Mouse (Mus musculus): ENCODE data around the gene S1pr4. TPM values are rescaled to one million over a fixed set of nuclear protein-coding genes. Genes with fewer than 3 reads are reported as not detected.

The S1pr4 gene
- polyA plus RNA-seq, 1 experiment from 2014 or later: 0.54 TPM

GRCm38 (mm10) chr10:81492606-81493240 lies 7.2 kb downstream of the S1pr4 start:
- Histone ChIP-seq H3K9me3 (ENCODE audit: control insufficient read depth, low read length) (no peaks in the 10 kb centered on the region), H3K27me3 (ENCODE audit: control insufficient read depth, insufficient read depth, low read length) (no peaks in the 10 kb centered on the region), H3K36me3 (ENCODE audit: control insufficient read depth, insufficient read depth, low read length) (peaks cover 62% of the 10 kb centered on the region), H3K4me1 (ENCODE audit: control insufficient read depth, insufficient read depth, low read length) (peaks cover 11% of the 10 kb centered on the region), H3K4me3 (ENCODE audit: low read length) (no peak overlapping the region), H3K27ac (ENCODE audit: low read depth, low read length) (no peak overlapping the region), H3K4me2 (replicated peaks; ENCODE audit: low read depth, low read length) (no peak overlapping the region), H3K9ac (ENCODE audit: low read depth, low read length) (no peak overlapping the region)
- ATAC-seq (ENCODE audit: low FRiP score, low TSS enrichment): no peak
- WGBS: 89% methylated on average over 11 of the region's 11 CpGs

GRCm38 (mm10) chr10:81491018-81491417 lies 8.9 kb downstream of the S1pr4 start:
- Histone ChIP-seq H3K36me3 (ENCODE audit: control insufficient read depth, insufficient read depth, low read length) (peaks cover 79% of the 10 kb centered on the region), H3K9me3 (ENCODE audit: control insufficient read depth, low read length) (no peaks in the 10 kb centered on the region), H3K27ac (ENCODE audit: low read depth, low read length) (no peak overlapping the region), H3K4me3 (ENCODE audit: low read length) (no peak overlapping the region), H3K9ac (ENCODE audit: low read depth, low read length) (no peak overlapping the region), H3K4me2 (replicated peaks; ENCODE audit: low read depth, low read length) (no peak overlapping the region), H3K4me1 (ENCODE audit: control insufficient read depth, insufficient read depth, low read length) (peaks cover 11% of the 10 kb centered on the region), H3K27me3 (ENCODE audit: control insufficient read depth, insufficient read depth, low read length) (no peaks in the 10 kb centered on the region)
- WGBS: 92% methylated on average over 9 of the region's 9 CpGs
- no peak for ATAC-seq (ENCODE audit: low FRiP score, low TSS enrichment)

GRCm38 (mm10) chr10:81489941-81490340 lies 10.0 kb downstream of the S1pr4 start:
- H3K9ac ChIP-seq (ENCODE audit: low read depth, low read length): no peak overlapping the region
- H3K4me2 ChIP-seq (replicated peaks; ENCODE audit: low read depth, low read length): no peak overlapping the region
- peaks cover 79% of the 10 kb centered on the region for H3K36me3 ChIP-seq (ENCODE audit: control insufficient read depth, insufficient read depth, low read length)
- no peak overlapping the region for H3K27ac ChIP-seq (ENCODE audit: low read depth, low read length)
- no peaks in the 10 kb centered on the region for H3K27me3 ChIP-seq (ENCODE audit: control insufficient read depth, insufficient read depth, low read length)
- no peaks in the 10 kb centered on the region for H3K9me3 ChIP-seq (ENCODE audit: control insufficient read depth, low read length)
- peaks cover 4% of the 10 kb centered on the region for H3K4me1 ChIP-seq (ENCODE audit: control insufficient read depth, insufficient read depth, low read length)
- 79% methylated on average over 14 of the region's 14 CpGs for WGBS
- no peak overlapping the region for H3K4me3 ChIP-seq (ENCODE audit: low read length)
- no peak for ATAC-seq (ENCODE audit: low FRiP score, low TSS enrichment)

GRCm38 (mm10) chr10:81488081-81488480 lies 11.9 kb downstream of the S1pr4 start:
- Histone ChIP-seq H3K36me3 (ENCODE audit: control insufficient read depth, insufficient read depth, low read length) (peaks cover 70% of the 10 kb centered on the region), H3K27me3 (ENCODE audit: control insufficient read depth, insufficient read depth, low read length) (no peaks in the 10 kb centered on the region), H3K4me2 (replicated peaks; ENCODE audit: low read depth, low read length) (no peak overlapping the region), H3K27ac (ENCODE audit: low read depth, low read length) (no peak overlapping the region), H3K4me1 (ENCODE audit: control insufficient read depth, insufficient read depth, low read length) (no peaks in the 10 kb centered on the region), H3K9me3 (ENCODE audit: control insufficient read depth, low read length) (no peaks in the 10 kb centered on the region), H3K4me3 (ENCODE audit: low read length) (no peak overlapping the region), H3K9ac (ENCODE audit: low read depth, low read length) (no peak overlapping the region)
- ATAC-seq (ENCODE audit: low FRiP score, low TSS enrichment): no peak
- WGBS: 88% methylated on average over 11 of the region's 11 CpGs

GRCm38 (mm10) chr10:81486496-81486895 lies 13.4 kb downstream of the S1pr4 start:
- Histone ChIP-seq H3K4me3 (ENCODE audit: low read length) (no peak overlapping the region), H3K4me1 (ENCODE audit: control insufficient read depth, insufficient read depth, low read length) (0 out of 2 replicates have a peak, but pooled peaks cover 3% of the 10 kb centered on the region), H3K36me3 (ENCODE audit: control insufficient read depth, insufficient read depth, low read length) (peaks cover 54% of the 10 kb centered on the region), H3K27me3 (ENCODE audit: control insufficient read depth, insufficient read depth, low read length) (peaks cover 8% of the 10 kb centered on the region), H3K4me2 (replicated peaks; ENCODE audit: low read depth, low read length) (no peak overlapping the region), H3K9ac (ENCODE audit: low read depth, low read length) (no peak overlapping the region), H3K27ac (ENCODE audit: low read depth, low read length) (no peak overlapping the region), H3K9me3 (ENCODE audit: control insufficient read depth, low read length) (no peaks in the 10 kb centered on the region)
- no peak; the same call in 1 of the 2 replicates for ATAC-seq (ENCODE audit: low FRiP score, low TSS enrichment)
- WGBS: 89% methylated on average over 10 of the region's 10 CpGs

GRCm38 (mm10) chr10:81485479-81486018 lies 14.4 kb downstream of the S1pr4 start:
- 72% methylated on average over 7 of the region's 7 CpGs for WGBS
- H3K9me3 ChIP-seq (ENCODE audit: control insufficient read depth, low read length): no peaks in the 10 kb centered on the region
- H3K27ac ChIP-seq (ENCODE audit: low read depth, low read length): no peak overlapping the region
- peaks cover 45% of the 10 kb centered on the region for H3K36me3 ChIP-seq (ENCODE audit: control insufficient read depth, insufficient read depth, low read length)
- no peak overlapping the region for H3K4me2 ChIP-seq (replicated peaks; ENCODE audit: low read depth, low read length)
- H3K4me1 ChIP-seq (ENCODE audit: control insufficient read depth, insufficient read depth, low read length): 0 out of 2 replicates have a peak, but pooled peaks cover 3% of the 10 kb centered on the region
- H3K4me3 ChIP-seq (ENCODE audit: low read length): no peak overlapping the region
- peaks cover 12% of the 10 kb centered on the region for H3K27me3 ChIP-seq (ENCODE audit: control insufficient read depth, insufficient read depth, low read length)
- H3K9ac ChIP-seq (ENCODE audit: low read depth, low read length): no peak overlapping the region
- ATAC-seq (ENCODE audit: low FRiP score, low TSS enrichment): no peak

- H3K4me3 ChIP-seq (ENCODE audit: low read length): no peak overlapping the region
- H3K4me2 ChIP-seq (replicated peaks; ENCODE audit: low read depth, low read length): no peak overlapping the region
- H3K36me3 ChIP-seq (ENCODE audit: control insufficient read depth, insufficient read depth, low read length): peaks cover 40% of the 10 kb centered on the region
- no peak for ATAC-seq (ENCODE audit: low FRiP score, low TSS enrichment)
- 0 out of 2 replicates have a peak, but pooled peaks cover 3% of the 10 kb centered on the region for H3K4me1 ChIP-seq (ENCODE audit: control insufficient read depth, insufficient read depth, low read length)
- H3K27me3 ChIP-seq (ENCODE audit: control insufficient read depth, insufficient read depth, low read length): peaks cover 12% of the 10 kb centered on the region
- 27% methylated on average over 2 of the region's 2 CpGs for WGBS
- H3K9ac ChIP-seq (ENCODE audit: low read depth, low read length): no peak overlapping the region
- H3K9me3 ChIP-seq (ENCODE audit: control insufficient read depth, low read length): no peaks in the 10 kb centered on the region
- H3K27ac ChIP-seq (ENCODE audit: low read depth, low read length): no peak overlapping the region
Measured at GRCm38 (mm10) chr10:81485060-81485449, 14.9 kb downstream of the S1pr4 start.

GRCm38 (mm10) chr10:81484441-81485059 lies 15.4 kb downstream of the S1pr4 start:
- Histone ChIP-seq H3K9me3 (ENCODE audit: control insufficient read depth, low read length) (no peaks in the 10 kb centered on the region), H3K27me3 (ENCODE audit: control insufficient read depth, insufficient read depth, low read length) (peaks cover 12% of the 10 kb centered on the region), H3K27ac (ENCODE audit: low read depth, low read length) (no peak overlapping the region), H3K36me3 (ENCODE audit: control insufficient read depth, insufficient read depth, low read length) (peaks cover 35% of the 10 kb centered on the region), H3K4me3 (ENCODE audit: low read length) (no peak overlapping the region), H3K9ac (ENCODE audit: low read depth, low read length) (no peak overlapping the region), H3K4me2 (replicated peaks; ENCODE audit: low read depth, low read length) (no peak overlapping the region), H3K4me1 (ENCODE audit: control insufficient read depth, insufficient read depth, low read length) (0 out of 2 replicates have a peak, but pooled peaks cover 3% of the 10 kb centered on the region)
- ATAC-seq (ENCODE audit: low FRiP score, low TSS enrichment): no peak
- 59% methylated on average over 6 of the region's 6 CpGs for WGBS

- no peak overlapping the region for H3K4me3 ChIP-seq (ENCODE audit: low read length)
- H3K27me3 ChIP-seq (ENCODE audit: control insufficient read depth, insufficient read depth, low read length): peaks cover 12% of the 10 kb centered on the region
- peaks cover 29% of the 10 kb centered on the region for H3K36me3 ChIP-seq (ENCODE audit: control insufficient read depth, insufficient read depth, low read length)
- H3K9ac ChIP-seq (ENCODE audit: low read depth, low read length): no peak overlapping the region
- no peak overlapping the region for H3K27ac ChIP-seq (ENCODE audit: low read depth, low read length)
- ATAC-seq (ENCODE audit: low FRiP score, low TSS enrichment): no peak
- H3K9me3 ChIP-seq (ENCODE audit: control insufficient read depth, low read length): no peaks in the 10 kb centered on the region
- WGBS: 23% methylated on average over 9 of the region's 9 CpGs
- H3K4me2 ChIP-seq (replicated peaks; ENCODE audit: low read depth, low read length): no peak overlapping the region
- H3K4me1 ChIP-seq (ENCODE audit: control insufficient read depth, insufficient read depth, low read length): 0 out of 2 replicates have a peak, but pooled peaks cover 3% of the 10 kb centered on the region
Measured at GRCm38 (mm10) chr10:81483983-81484382, 15.9 kb downstream of the S1pr4 start.

All from kidney, embryonic 14.5 days (tissue).